Mouse (Mus musculus): ENCODE data around the gene Ulk1.
A peak's percentile ranks its signal among the peaks of the same experiment; 100 is the strongest.
"Not testable (repeated sequence)": the region's sequence is repeated elsewhere in the genome, so short reads cannot be mapped to it uniquely, and the experiment has no call there.

The Ulk1 gene

GRCm38 (mm10) chr5:110804012-110804743 is 5.7 kb downstream of the Ulk1 start:
- DNase-seq (ENCODE audit: extremely low spot score): no peak

GRCm38 (mm10) chr5:110802809-110803208 is 7.1 kb downstream of the Ulk1 start:
- no peak for DNase-seq (ENCODE audit: extremely low spot score)

- no peak for DNase-seq (ENCODE audit: extremely low spot score)
These were observed 7.7 kb downstream of the Ulk1 start for GRCm38 (mm10) chr5:110802186-110802585.

- DNase-seq (ENCODE audit: extremely low spot score): no peak
These were observed 8.8 kb downstream of the Ulk1 start for GRCm38 (mm10) chr5:110801036-110801624.

- no peak for DNase-seq (ENCODE audit: extremely low spot score)
These were observed 12.2 kb downstream of the Ulk1 start for GRCm38 (mm10) chr5:110797696-110798095.

DNA sequence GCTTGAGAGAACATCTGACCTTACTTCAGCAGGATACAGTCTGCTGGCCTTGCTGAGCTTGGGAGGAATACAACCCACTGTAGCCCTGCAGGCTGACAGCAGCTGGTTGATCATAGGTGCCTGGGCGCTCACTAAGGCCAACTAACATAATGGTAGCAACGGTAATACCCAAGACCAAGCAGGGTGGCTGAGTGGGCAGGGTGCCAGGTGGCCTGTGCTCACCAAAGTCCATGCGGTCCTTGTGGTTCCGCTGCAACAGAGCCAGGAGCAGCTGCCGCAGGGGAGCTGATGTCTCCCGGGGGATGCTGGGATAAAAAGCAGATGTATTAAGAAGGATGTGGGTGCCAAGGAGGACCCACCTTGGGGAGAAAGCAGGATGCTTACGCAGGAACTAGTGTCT is 15.5 kb downstream of the Ulk1 start:
- no peak for DNase-seq (ENCODE audit: extremely low spot score)

GRCm38 (mm10) chr5:110788684-110789083 is 21.2 kb downstream of the Ulk1 start:
- DNase-seq (ENCODE audit: extremely low spot score): peak; percentile 55

- no peak for DNase-seq (ENCODE audit: extremely low spot score)
These were observed 23.6 kb downstream of the Ulk1 start for GRCm38 (mm10) chr5:110786081-110786835.

DNA sequence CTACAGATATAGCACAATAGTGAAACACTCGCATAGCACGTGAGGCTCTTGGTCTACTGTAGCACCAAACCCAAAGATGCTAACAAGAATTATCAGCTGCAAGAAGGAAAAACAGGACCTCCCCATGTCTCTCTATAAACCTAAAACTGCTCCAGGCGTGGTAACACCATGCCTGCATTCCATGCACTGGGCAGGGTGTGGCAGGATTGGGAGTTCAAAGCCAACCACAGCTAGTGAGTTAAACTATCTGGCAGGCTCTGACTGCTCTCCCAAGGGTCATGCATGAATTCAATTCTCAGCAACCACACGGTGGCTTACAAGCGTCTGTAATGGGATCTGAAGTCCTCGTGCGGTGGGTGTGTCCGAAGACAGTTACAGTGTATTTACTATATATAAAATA is 26.7 kb downstream of the Ulk1 start:
- no peak for DNase-seq (ENCODE audit: extremely low spot score)

DNA sequence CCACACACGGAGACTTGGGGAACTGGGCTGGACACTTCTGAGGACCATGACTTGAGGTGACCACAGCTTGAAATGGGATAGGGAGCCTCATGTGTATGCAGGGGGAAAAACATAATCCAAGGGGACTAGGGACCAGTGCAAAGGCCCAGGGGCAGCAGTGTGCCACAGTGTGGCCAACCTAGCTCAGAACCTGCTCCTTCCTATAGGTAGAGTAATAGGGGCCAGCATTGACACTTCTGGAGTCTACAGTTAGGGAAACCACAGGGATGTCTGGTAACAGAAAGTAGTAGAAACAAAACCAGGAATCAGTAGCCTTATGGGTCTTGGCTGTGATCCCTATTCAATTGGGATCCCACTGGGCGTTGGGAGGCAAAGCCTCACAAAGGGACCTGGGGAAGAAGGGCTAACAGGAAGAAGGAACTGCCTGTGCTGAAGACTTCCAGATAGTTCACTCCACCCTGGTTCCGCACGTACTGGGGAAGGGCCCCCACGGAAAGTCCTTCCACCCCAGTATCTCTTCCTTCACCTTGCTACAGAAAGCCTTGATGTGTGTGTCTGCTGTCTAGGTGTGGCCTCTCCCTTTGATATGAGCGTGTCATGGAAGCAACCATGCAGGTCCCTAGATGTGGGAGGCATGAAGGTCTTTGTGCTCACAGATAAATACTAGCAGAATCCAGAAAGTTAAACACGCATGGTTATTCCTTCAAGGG is 28.2 kb downstream of the Ulk1 start:
- no peak for DNase-seq (ENCODE audit: extremely low spot score)

- no peak for DNase-seq (ENCODE audit: extremely low spot score)
These were observed 29.0 kb downstream of the Ulk1 start for GRCm38 (mm10) chr5:110780761-110781528.

DNA sequence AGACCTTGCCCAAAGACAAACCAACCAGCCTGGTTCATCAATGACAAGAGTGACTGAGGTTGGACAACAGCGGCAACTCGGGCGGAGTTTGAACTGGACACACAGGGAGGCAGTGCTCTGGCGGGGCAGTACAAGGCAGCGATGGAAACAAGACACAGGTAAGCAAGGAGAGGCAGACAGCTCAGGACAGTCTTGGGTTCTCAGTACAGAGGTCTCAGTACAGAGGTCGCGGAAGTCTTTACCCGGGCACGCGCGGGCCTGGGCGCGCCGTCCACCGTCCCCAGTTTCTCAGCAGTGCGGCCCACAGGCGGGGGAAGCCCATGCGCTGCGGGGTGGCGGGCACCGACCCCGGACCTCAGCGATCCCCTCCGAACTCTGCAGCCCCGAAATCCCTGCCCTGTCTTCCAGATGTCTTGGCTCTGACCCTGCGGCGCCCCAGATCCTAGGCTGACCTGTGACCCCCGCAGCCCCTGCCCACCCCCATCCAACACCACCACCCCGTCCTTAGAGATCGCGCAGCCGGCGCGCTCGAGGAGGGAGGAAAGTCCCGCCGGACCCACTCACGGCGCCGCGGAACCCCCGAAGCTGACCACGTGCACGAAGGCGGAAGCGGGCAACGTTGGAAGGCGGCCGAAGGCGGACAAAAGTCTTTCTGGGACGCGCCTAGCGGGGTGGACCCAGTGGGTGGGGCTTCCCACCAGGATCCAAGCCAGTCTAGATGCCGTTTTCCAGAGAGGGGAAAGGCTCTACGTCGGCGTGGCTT is 29.7 kb downstream of the Ulk1 start, which contains the start of gene Pus1:
Pus1 (minus strand) TSS at position 662 of the 763 bp plus-strand sequence.
- DNase-seq (ENCODE audit: extremely low spot score): peak; percentile 89

DNA sequence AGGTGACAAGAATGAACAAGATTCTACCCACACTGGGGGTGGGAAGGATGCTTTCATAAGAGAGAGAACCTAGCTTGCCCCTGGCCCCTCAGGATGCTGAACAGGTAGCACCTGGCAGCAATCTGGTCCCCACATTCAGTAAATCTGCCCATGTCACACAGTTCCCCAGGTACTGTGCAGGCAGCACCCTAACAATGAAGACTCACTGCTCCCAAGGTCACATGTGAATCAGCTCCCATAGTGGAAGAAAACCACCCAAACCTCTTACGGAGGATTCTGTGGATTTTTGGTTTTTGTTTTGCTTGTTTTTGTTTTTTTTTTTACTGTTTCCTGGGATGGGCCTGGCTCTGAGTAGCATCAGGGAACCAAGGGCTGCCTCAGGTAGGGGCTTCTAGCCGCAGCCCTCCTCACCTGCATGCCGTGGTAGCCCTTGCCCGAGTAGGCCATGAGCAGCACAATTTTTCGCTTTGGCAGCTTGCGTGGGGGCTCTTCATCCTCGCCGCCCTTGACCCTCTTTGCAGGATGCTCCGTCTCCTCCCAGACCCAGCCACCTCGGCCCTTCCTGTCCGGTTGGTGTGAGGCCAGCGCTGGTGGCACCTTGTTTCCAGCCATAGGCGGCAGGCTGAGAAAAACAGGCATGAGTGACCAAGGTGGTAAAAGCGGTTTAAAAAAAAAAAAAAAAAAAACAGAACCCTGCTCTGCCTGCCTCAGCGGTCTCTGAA is 30.5 kb downstream of the Ulk1 start:
- no peak for DNase-seq (ENCODE audit: extremely low spot score)

GRCm38 (mm10) chr5:110778263-110778662 is 31.6 kb downstream of the Ulk1 start:
- no peak for DNase-seq (ENCODE audit: extremely low spot score)

DNA sequence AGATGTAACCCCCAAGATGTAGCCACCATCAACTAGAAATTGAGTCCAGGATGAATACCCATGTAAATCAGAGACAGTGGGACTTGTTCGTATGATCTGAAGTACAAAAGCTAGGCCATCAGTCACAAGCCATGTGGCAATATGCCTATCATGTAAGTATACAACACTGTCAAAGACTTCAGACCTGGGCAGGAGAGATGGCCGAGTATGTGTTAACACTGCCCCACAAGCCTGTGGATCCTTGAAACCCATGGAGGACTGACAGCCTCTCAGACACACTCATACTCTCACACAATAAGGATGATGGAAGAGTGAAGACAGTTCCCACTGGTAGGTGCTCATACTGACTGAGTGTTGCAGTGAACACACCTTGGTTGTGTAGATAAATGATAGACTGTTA is 33.8 kb downstream of the Ulk1 start:
- DNase-seq (ENCODE audit: extremely low spot score): no peak

DNA sequence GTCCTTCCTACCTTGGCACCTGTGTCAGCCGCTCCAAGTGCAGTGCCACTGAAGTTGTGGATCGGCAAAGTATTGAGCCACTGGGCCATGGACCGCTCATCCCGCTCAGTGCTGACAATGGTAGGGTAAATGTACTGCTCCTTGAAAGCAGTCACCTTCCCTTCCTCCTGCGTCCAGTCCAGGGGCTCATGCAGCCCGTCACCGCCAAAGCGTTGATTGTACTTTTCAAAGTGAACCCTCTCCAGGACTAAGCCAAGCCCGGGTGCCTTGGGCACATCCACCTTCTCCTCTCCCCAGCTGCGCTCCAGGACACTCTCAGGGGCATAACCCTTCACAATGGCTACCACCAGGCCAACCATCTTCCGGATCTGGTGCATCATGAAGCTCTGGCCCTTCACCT is 35.4 kb downstream of the Ulk1 start:
- DNase-seq (ENCODE audit: extremely low spot score): no peak

GRCm38 (mm10) chr5:110772945-110773344 is 37.0 kb downstream of the Ulk1 start:
- not testable (repeated sequence) for DNase-seq (ENCODE audit: extremely low spot score)

DNA sequence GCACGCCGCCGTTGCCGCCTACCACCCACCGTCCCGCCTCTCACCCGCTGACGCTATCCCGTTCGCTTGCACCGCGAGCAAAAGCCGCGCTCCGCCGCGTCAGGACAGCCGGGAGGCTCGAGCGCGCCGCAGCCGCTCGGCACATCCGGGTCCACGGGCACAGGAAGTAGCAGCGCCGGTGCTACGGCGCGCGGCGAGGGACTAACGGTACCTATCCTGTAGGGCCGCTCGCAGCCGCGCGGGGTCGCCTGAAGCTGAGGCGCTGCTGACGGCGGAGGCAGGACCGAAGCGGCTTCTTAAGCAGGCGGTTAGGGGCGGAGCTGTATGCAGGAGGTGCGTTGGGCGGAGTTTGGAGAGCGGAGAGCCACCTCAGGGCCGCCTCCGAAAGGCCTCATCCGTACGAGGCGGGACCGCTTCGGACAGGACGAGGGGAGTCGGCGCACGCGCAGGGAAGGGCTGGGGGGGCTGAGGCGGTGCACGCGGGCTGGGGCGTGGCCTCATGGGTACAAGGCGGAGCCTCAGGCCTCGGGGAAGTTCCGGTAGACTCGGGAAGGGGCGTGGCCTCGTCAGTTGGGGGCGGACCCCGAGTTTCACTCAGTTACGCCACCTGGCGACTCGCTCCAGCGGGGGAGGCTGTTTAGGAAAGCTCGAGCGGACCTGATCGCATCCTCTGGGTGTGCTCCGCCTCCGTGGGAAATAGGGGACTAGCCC is 39.3 kb downstream of the Ulk1 start, which contains the start of gene Ep400:
Ep400 (minus strand) TSS at position 270 of the 711 bp plus-strand sequence.
- peak; percentile 100 for DNase-seq (ENCODE audit: extremely low spot score)

DNA sequence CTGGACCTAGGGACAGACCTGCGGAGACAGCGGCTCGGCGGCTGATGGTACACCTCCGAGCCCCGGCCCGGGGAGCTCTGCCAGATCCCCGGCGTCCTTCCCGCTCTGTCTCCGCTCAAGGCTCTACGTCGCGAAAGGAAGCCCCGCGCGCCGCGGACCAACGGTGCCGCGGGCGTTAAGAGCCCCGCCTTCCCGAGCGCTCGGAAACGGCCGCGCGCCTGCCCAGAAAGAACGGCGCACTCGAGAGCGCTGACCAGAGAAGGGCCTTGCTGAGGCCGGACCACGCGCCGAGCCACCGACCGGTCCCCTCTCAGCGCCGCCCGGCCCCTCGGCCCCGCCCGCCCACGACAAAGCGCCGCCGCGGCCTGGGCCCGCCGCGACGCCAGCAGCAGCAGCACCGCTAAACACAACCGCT is 39.9 kb downstream of the Ulk1 start:
- no peak for DNase-seq (ENCODE audit: extremely low spot score)

All from embryo, embryonic 9.5 days (tissue).